8 mouse cellular contexts compared by ENCODE assay signal in genomic region chr11:63925161-63925582, GRCm38 (mm10). TPM values are rescaled to one million over a fixed set of nuclear protein-coding genes. Genes with fewer than 3 reads are reported as not detected.
DNase-seq lines count a peak whose midpoint lies in the region; ATAC-seq and TF ChIP-seq lines count a peak whose summit lies in the region.

No protein-coding gene starts in this region.

- H3K4me3 ChIP-seq in forebrain, embryonic 10.5 days = peak overlapping the region; percentile 51
- H3K4me3 ChIP-seq in heart, embryonic 14.5 days (ENCODE audit: control insufficient read depth in 1 of 2, insufficient read depth in 1 of 2, low read depth in 1 of 2, low read length in 2 of 2) = peak overlapping the region; percentile 39 to 47
- H3K4me3 ChIP-seq in kidney, postnatal 0 days (replicated peaks; ENCODE audit: low read depth, low read length) = peak overlapping the region; percentile 27; the same call in 1 of the 2 replicates
- peak overlapping the region; percentile 42 for H3K4me3 ChIP-seq in liver, embryonic 15.5 days (replicated peaks)
- peak overlapping the region; percentile 40 for H3K4me3 ChIP-seq in stomach, embryonic 15.5 days (replicated peaks)

- no peaks in the 10 kb centered on the region for H3K36me3 ChIP-seq in forebrain, embryonic 10.5 days (replicated peaks)
- no peaks in the 10 kb centered on the region for H3K36me3 ChIP-seq in heart, embryonic 14.5 days (ENCODE audit: control insufficient read depth, insufficient read depth, low read length)
- H3K36me3 ChIP-seq in kidney, postnatal 0 days (ENCODE audit: insufficient read depth, low read length) = no peaks in the 10 kb centered on the region
- H3K36me3 ChIP-seq in liver, embryonic 15.5 days (replicated peaks) = no peaks in the 10 kb centered on the region
- H3K36me3 ChIP-seq in stomach, embryonic 15.5 days = no peaks in the 10 kb centered on the region

- peaks cover 81% of the 10 kb centered on the region for H3K27me3 ChIP-seq in forebrain, embryonic 10.5 days (ENCODE audit: poor library complexity, severe bottlenecking)
- H3K27me3 ChIP-seq in heart, embryonic 14.5 days (ENCODE audit: control insufficient read depth, insufficient read depth, low read length) = peaks cover 52% of the 10 kb centered on the region
- H3K27me3 ChIP-seq in kidney, postnatal 0 days (ENCODE audit: insufficient read depth, low read length) = peaks cover 12% of the 10 kb centered on the region; the same call in 1 of the 2 replicates
- peaks cover 73% of the 10 kb centered on the region for H3K27me3 ChIP-seq in liver, embryonic 15.5 days
- H3K27me3 ChIP-seq in stomach, embryonic 15.5 days (replicated peaks) = peaks cover 26% of the 10 kb centered on the region

- H3K9me3 ChIP-seq in forebrain, embryonic 10.5 days = peaks cover 3% of the 10 kb centered on the region; the same call in 1 of the 2 replicates
- H3K9me3 ChIP-seq in heart, embryonic 14.5 days (ENCODE audit: control insufficient read depth, low read length) = no peaks in the 10 kb centered on the region
- no peaks in the 10 kb centered on the region for H3K9me3 ChIP-seq in kidney, postnatal 0 days (replicated peaks; ENCODE audit: low read length)
- H3K9me3 ChIP-seq in liver, embryonic 15.5 days (replicated peaks) = no peaks in the 10 kb centered on the region
- H3K9me3 ChIP-seq in stomach, embryonic 15.5 days = no peaks in the 10 kb centered on the region

- peaks cover 58% of the 10 kb centered on the region for H3K4me1 ChIP-seq in forebrain, embryonic 10.5 days
- H3K4me1 ChIP-seq in heart, embryonic 14.5 days (ENCODE audit: control insufficient read depth in 2 of 2, insufficient read depth in 2 of 2, low read length in 2 of 2) = peaks cover 10 to 27% of the 10 kb centered on the region in 2 experiments; a peak in 3 of 4 replicates
- peaks cover 18% of the 10 kb centered on the region; the same call in 1 of the 2 replicates for H3K4me1 ChIP-seq in kidney, postnatal 0 days (replicated peaks; ENCODE audit: insufficient read depth, low read length)
- H3K4me1 ChIP-seq in liver, embryonic 15.5 days (replicated peaks) = peaks cover 24% of the 10 kb centered on the region; the same call in 1 of the 2 replicates
- H3K4me1 ChIP-seq in stomach, embryonic 15.5 days = peaks cover 24% of the 10 kb centered on the region

- H3K27ac ChIP-seq in forebrain, embryonic 10.5 days = no peak overlapping the region; the same call in 1 of the 2 replicates
- H3K27ac ChIP-seq in heart, embryonic 14.5 days (replicated peaks in 1 of 2; ENCODE audit: control insufficient read depth in 1 of 2, insufficient read depth in 1 of 2, low read depth in 2 of 2, low read length in 2 of 2) = no peak overlapping the region
- no peak overlapping the region for H3K27ac ChIP-seq in kidney, postnatal 0 days
- no peak overlapping the region for H3K27ac ChIP-seq in liver, embryonic 15.5 days (replicated peaks)
- H3K27ac ChIP-seq in stomach, embryonic 15.5 days = no peak overlapping the region

- under 1% methylated on average over 31 of the region's 31 CpGs for WGBS in forebrain, embryonic 10.5 days
- 1% methylated on average over 31 of the region's 31 CpGs for WGBS in heart, embryonic 14.5 days
- WGBS in kidney, postnatal 0 days = under 1% methylated on average over 31 of the region's 31 CpGs
- WGBS in liver, embryonic 15.5 days (ENCODE audit: insufficient replicate concordance) = under 1% methylated on average over 31 of the region's 31 CpGs
- WGBS in stomach, embryonic 15.5 days = 1% methylated on average over 31 of the region's 31 CpGs

- TF ChIP-seq CTCF in kidney, postnatal 0 days (IDR thresholded peaks at IDR 0.05; ENCODE audit: low read depth) = peak; percentile 94

- peak overlapping the region; percentile 31; the same call in 1 of the 2 replicates for H3K9ac ChIP-seq in heart, embryonic 14.5 days (ENCODE audit: low read length)
- 0 out of 2 replicates have a peak overlapping the region, but pooled peaks have one; percentile 13 for H3K9ac ChIP-seq in kidney, postnatal 0 days (ENCODE audit: low read depth, low read length)
- no peak overlapping the region for H3K9ac ChIP-seq in liver, embryonic 15.5 days
- 0 out of 2 replicates have a peak overlapping the region, but pooled peaks have one; percentile 2 for H3K9ac ChIP-seq in stomach, embryonic 15.5 days

- peak overlapping the region; percentile 95 for H3K4me2 ChIP-seq in heart, embryonic 14.5 days (ENCODE audit: low read length)
- H3K4me2 ChIP-seq in kidney, postnatal 0 days (ENCODE audit: low read length) = peak overlapping the region; percentile 73
- peak overlapping the region; percentile 68 for H3K4me2 ChIP-seq in liver, embryonic 15.5 days
- H3K4me2 ChIP-seq in stomach, embryonic 15.5 days = peak overlapping the region; percentile 70

- peak; percentile 76 for DNase-seq in layer of hippocampus, adult 11-12 months (ENCODE audit: low spot score)
- DNase-seq in layer of hippocampus, adult 9-10 months (ENCODE audit: low spot score) = no peak
- DNase-seq in forebrain, embryonic 10.5 days (ENCODE audit: extremely low spot score, low spot score) = peak; percentile 84
- peak; percentile 79 for DNase-seq in kidney, postnatal 0 days (ENCODE audit: low spot score)
- peak; percentile 90 for DNase-seq in neural tube, embryonic 10.5 days (ENCODE audit: extremely low spot score, low spot score)

- ATAC-seq in heart, embryonic 14.5 days (ENCODE audit: insufficient number of reproducible peaks, insufficient read depth, low FRiP score, low read depth) = no peak
- ATAC-seq in kidney, postnatal 0 days (replicated peaks; ENCODE audit: low FRiP score, low read depth) = peak; percentile 33
- no peak for ATAC-seq in liver, embryonic 15.5 days (ENCODE audit: insufficient read depth)
- ATAC-seq in stomach, embryonic 15.5 days (ENCODE audit: insufficient read depth, low FRiP score, low read depth) = peak; percentile 16

RNA-seq across cellular contexts. Expression of gene Hs3st3b1, which starts 3.1 kb away (rescaled TPM):
- polyA plus RNA-seq in forebrain, embryonic 10.5 days (2016; fragmentation: Nextera tagmentation; extraction: Ambion mirVana) = 4.8 and 5.7 TPM in 2 replicates
- 2.2 and 2.6 TPM in 2 replicates for polyA plus RNA-seq in heart, embryonic 14.5 days (2014; fragmentation: Nextera tagmentation; extraction: Ambion mirVana)
- polyA plus RNA-seq in kidney, postnatal 0 days (2015; fragmentation: Nextera tagmentation; extraction: Ambion mirVana) = 25.7 and 27.1 TPM in 2 replicates
- polyA plus RNA-seq in liver, embryonic 15.5 days (2015; fragmentation: Nextera tagmentation; extraction: Ambion mirVana) = 13.4 and 14.6 TPM in 2 replicates
- 7.9 and 9.9 TPM in 2 replicates for polyA plus RNA-seq in stomach, embryonic 15.5 days (2015; fragmentation: Nextera tagmentation; extraction: Ambion mirVana)

Comparison
In these comparisons a context has a peak if more than half of its experiments do, and no peak if none do; other contexts are left out.
1. ATAC-seq: peak in kidney, postnatal 0 days (single experiment) and stomach, embryonic 15.5 days (single experiment); none in heart, embryonic 14.5 days (single experiment) and liver, embryonic 15.5 days (single experiment).
2. Peak in every context shown above with its lines, with median percentiles within 50 percentile points of each other: H3K4me3 ChIP-seq and H3K4me2 ChIP-seq.